Mouse (Mus musculus): Measurements from ENCODE around the gene Ptov1. TPM values are rescaled to one million over a fixed set of nuclear protein-coding genes. Genes with fewer than 3 reads are reported as not detected.

Ptov1 gene
- polyA plus RNA-seq, 1 experiment: 90.1 TPM

DNA sequence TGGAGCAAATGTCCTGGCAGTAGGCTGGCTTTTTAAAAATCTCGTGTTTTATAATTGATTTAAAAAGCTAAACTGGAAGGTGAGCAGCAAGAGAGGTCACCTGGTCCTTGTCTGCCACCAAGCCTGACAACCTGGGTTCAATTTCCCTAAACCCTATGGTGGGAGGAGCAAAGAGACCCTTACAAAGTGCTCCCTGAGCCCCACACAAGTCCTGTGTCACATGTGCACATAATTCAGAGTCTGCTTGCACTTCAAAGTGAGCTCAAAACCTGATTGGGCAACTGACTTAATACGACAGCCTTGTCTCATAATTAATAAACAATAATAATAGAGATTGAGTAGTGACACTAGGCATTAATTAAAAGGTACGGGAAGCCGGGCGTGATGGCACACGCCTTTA is 1.0 kb upstream of the Ptov1 start:
- Histone ChIP-seq H3K27ac (ENCODE audit: insufficient read depth, low read depth, low read length) (no peak overlapping the region), H3K4me3 (ENCODE audit: insufficient read depth, low read length) (no peak overlapping the region), H3K4me1 (ENCODE audit: control insufficient read depth, insufficient read depth, low read length) (peaks cover 23% of the 10 kb centered on the region)
- no peak for TF ChIP-seq CTCF (IDR thresholded peaks at IDR 0.05; ENCODE audit: low read depth, low read length)
- no peak for TF ChIP-seq POLR2A (IDR thresholded peaks at IDR 0.05; ENCODE audit: borderline replicate concordance, low read depth, low read length)

DNA sequence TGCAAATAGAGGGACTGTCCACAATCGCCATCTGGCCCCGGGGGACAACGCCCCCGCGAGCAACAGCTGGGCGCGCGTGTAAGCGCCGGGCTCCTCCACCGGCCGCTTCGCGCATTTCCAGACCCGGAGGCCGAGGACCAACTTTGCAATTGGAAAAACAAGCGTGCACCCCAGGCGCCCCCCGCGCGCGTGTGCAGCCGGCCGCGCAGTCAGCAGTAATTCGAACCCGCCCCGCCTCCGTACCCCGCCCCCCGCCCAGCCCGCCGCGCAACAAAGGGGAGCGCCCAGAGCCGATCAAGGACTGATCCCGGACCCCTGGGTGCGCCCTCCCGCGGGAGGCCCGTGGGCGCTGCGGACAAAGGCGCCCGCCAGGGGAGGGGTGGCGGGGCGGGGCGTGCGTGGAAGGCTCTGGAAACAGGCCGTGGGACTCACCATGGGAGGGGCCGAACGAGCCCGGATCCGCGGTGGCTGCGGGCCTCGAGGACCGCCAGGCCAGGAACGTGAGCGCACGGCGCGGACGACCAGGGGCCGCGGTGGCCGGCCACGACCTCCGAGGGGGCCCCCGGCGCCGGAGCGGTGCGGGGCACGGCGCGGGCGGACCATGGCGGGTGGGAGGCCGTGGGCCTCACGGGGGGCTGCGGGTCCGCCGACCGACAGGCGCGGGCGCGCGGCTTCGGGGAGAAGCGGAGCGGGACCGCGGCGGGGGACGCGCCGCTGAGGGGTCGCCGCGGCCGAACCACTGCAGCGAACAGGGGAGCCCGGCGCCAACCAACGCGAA is 480 bp downstream of the Ptov1 start:
- peaks cover 32% of the 10 kb centered on the region for H3K4me1 ChIP-seq (ENCODE audit: control insufficient read depth, insufficient read depth, low read length)
- peak overlapping the region; percentile 81 for H3K4me3 ChIP-seq (ENCODE audit: insufficient read depth, low read length)
- TF ChIP-seq POLR2A (IDR thresholded peaks at IDR 0.05; ENCODE audit: borderline replicate concordance, low read depth, low read length) (no peak), CTCF (IDR thresholded peaks at IDR 0.05; ENCODE audit: low read depth, low read length) (no peak)
- H3K27ac ChIP-seq (ENCODE audit: insufficient read depth, low read depth, low read length): peak overlapping the region; percentile 64

DNA sequence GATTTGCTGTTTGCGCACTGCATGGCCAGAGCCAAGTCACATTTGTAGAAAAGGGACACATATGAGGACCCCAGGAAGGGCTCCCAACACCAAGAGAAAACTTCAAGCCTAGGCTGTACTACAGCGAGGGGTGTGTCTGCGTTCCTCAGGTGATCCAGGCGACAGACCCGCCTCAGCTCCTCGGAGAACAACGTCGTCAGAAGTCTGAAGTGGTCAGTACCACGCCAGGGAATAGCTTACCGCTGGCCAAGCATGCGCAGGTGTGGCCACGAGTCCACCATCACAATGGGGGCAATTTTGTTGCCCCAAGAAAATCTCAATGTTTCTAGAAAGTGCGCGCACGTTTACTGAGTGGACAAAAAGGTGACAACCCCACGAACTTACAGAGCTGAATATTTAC is 1.1 kb downstream of the Ptov1 start:
- H3K27ac ChIP-seq (ENCODE audit: insufficient read depth, low read depth, low read length): no peak overlapping the region
- H3K4me3 ChIP-seq (ENCODE audit: insufficient read depth, low read length): peak overlapping the region; percentile 81
- H3K4me1 ChIP-seq (ENCODE audit: control insufficient read depth, insufficient read depth, low read length): peaks cover 32% of the 10 kb centered on the region
- no peak for TF ChIP-seq POLR2A (IDR thresholded peaks at IDR 0.05; ENCODE audit: borderline replicate concordance, low read depth, low read length)
- TF ChIP-seq CTCF (IDR thresholded peaks at IDR 0.05; ENCODE audit: low read depth, low read length): no peak

DNA sequence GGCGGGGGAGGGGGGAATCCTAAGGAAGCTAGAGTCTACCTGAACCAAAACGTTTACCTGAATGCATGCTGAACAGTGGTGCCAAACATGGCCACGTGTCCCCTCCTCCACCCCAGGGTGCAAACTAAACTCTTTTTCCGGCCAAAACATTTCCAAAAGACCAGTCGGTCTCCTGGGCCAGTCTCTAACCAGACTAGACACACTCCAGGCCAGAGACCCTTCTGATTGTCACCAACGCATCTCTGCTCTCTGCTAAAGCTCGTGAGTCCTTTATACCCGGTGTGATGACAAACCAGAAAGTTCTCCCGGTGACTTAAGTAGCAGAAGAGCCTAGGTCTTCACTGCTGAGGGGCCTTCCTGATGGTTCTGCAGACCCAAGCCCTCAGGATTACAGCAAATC is 1.8 kb downstream of the Ptov1 start:
- peaks cover 32% of the 10 kb centered on the region for H3K4me1 ChIP-seq (ENCODE audit: control insufficient read depth, insufficient read depth, low read length)
- H3K27ac ChIP-seq (ENCODE audit: insufficient read depth, low read depth, low read length): no peak overlapping the region
- TF ChIP-seq POLR2A (IDR thresholded peaks at IDR 0.05; ENCODE audit: borderline replicate concordance, low read depth, low read length): no peak
- no peak for TF ChIP-seq CTCF (IDR thresholded peaks at IDR 0.05; ENCODE audit: low read depth, low read length)
- H3K4me3 ChIP-seq (ENCODE audit: insufficient read depth, low read length): peak overlapping the region; percentile 81

DNA sequence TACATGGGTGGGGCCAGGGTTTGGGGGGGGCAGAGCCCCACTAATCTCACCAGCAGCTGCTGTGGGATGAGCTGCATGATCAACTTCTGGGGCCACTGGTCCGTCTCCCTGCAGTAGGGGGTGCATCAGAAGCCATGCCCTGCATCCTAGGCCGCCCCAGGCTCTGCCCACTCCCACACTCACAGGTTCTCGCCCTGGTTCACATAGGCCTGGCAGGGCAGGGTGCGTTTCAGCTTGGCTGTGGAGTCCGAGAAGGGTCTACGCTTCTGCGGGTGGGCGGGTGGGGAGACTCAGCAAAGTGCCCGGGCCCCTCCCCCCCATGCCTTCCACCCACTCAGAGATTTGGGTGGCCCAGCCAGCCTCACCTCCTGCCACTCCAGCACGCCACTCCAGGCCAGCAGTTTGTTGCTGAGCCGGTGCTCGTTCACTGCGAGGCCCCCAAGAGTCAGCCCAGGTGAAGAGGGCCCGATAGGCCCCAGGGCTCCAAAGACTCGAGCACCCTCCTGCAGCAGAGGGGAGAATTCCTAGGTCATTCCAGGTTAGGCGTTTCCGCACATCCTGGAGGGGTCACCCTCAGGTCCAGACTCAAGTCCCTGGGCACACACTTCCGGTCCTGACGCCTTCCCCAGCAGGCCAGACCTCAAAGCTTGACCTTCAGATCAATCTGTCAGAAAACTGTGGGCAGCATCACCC is 2.4 kb downstream of the Ptov1 start:
- TF ChIP-seq CTCF (IDR thresholded peaks at IDR 0.05; ENCODE audit: low read depth, low read length): no peak
- no peak for TF ChIP-seq POLR2A (IDR thresholded peaks at IDR 0.05; ENCODE audit: borderline replicate concordance, low read depth, low read length)
- Histone ChIP-seq H3K27ac (ENCODE audit: insufficient read depth, low read depth, low read length) (peak overlapping the region; percentile 85; the same call in 1 of the 2 replicates), H3K4me1 (ENCODE audit: control insufficient read depth, insufficient read depth, low read length) (peaks cover 32% of the 10 kb centered on the region), H3K4me3 (ENCODE audit: insufficient read depth, low read length) (no peak overlapping the region)

DNA sequence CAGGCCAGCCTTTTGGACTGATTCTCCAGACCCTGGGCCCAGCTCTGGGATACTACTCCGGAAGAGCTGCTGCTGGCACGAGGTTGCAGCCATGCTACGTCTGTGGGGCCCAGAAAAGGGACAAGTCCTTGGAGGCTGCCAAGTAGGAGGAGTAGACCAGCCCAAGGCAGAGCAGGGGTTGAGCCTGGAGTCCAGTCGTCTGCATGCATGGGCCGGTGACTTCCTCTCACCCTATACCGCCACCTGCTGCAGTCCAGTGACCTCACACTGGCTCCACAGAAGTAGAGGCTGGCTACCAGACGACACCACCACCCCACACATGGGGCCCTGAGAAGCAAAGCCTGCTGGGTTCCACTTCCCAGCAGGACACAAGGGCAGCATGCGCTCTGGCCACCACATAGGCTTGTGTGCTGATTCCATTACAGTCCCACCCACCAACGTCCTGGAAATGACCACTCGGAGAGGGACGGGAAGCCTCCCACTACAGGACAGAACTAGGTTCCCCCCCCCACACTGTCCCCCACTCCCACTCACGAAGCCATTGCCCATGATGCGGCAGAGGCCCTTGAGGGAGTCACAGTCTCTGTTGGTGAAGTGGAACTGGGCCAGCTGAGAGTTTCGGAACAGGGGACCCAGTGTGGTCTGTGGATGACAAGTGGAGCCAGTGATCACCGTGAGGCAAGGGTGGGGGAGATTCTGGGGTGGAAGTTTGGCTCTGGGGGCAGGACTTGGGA is 3.1 kb downstream of the Ptov1 start:
- TF ChIP-seq CTCF (IDR thresholded peaks at IDR 0.05; ENCODE audit: low read depth, low read length): peak; percentile 14; the same call in 1 of the 2 replicates
- no peak for TF ChIP-seq POLR2A (IDR thresholded peaks at IDR 0.05; ENCODE audit: borderline replicate concordance, low read depth, low read length)
- peak overlapping the region; percentile 85 for H3K27ac ChIP-seq (ENCODE audit: insufficient read depth, low read depth, low read length)
- peak overlapping the region; percentile 29 for H3K4me3 ChIP-seq (ENCODE audit: insufficient read depth, low read length)
- H3K4me1 ChIP-seq (ENCODE audit: control insufficient read depth, insufficient read depth, low read length): peaks cover 32% of the 10 kb centered on the region

DNA sequence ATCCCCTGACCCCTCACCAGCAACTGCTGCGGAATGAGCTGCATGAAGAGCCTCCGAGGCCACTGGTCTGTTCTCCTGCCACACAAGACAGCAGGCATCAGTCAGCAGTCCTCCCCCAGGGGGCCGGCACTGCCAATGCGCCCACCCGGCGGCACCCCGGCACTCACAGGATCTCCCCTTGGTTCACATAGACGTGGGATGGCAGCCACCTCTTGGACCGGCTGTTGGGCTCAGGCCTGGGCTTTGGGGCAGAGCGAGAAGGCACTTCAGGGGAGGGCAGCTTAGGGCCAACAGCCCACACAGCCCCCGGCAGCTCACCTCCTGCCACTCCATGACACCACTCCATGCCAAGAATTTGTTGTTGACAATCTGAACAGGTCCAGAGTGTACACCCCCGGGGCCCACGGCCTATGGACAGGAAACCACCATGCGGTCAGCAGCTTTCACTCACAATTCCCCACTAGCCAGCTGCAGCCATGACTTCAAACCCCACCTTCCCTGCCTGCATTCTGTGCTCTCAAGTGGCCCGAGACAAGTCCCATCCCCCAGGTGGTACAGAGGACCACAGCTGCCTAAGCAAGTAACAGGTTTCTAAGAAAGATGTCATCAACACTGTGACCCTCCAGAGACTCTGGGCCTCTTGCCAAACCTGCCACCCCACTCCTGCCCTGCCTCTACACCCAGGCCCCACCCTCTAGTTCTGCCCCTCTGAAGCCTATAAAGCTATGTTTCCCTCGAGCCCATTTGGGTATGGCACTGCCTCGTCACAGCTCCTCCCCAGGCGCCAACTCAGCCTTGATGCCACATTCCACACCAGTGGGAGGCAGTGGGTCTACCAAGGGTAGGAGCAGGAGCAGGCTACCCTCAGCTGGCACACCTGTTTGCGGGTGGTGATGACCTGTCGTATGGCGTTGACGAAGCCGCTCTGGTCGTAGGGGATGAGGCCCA is 4.7 kb downstream of the Ptov1 start:
- no peak overlapping the region for H3K27ac ChIP-seq (ENCODE audit: insufficient read depth, low read depth, low read length)
- TF ChIP-seq POLR2A (IDR thresholded peaks at IDR 0.05; ENCODE audit: borderline replicate concordance, low read depth, low read length): no peak
- no peak for TF ChIP-seq CTCF (IDR thresholded peaks at IDR 0.05; ENCODE audit: low read depth, low read length)
- peaks cover 30% of the 10 kb centered on the region for H3K4me1 ChIP-seq (ENCODE audit: control insufficient read depth, insufficient read depth, low read length)
- H3K4me3 ChIP-seq (ENCODE audit: insufficient read depth, low read length): no peak overlapping the region

DNA sequence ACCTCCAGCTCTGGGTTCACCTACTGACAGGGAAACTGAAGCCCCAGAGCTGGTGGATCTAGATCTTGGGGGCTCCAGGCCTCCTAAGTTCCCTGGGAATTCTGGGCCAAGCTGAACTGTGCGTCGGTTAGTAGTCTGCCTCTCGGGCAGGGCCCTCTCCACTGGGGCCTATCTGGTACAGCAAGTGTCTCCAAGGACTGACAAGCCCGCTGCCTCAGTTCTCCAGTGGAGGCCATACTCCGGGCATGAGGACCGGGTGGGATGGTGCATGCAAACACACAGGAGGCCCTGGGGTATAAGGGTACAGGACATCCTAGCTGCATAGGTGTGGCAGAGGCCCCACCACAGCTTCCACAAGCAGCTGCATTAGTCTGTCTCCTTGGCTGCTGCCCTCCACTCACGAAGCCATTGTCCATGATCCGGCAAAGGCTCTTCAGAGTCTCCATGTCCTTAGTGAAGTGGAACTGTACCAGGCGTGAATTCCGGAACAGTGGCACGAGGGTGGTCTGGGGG is 5.5 kb downstream of the Ptov1 start:
- no peak for TF ChIP-seq CTCF (IDR thresholded peaks at IDR 0.05; ENCODE audit: low read depth, low read length)
- no peak for TF ChIP-seq POLR2A (IDR thresholded peaks at IDR 0.05; ENCODE audit: borderline replicate concordance, low read depth, low read length)
- no peak overlapping the region for H3K4me3 ChIP-seq (ENCODE audit: insufficient read depth, low read length)
- peaks cover 30% of the 10 kb centered on the region for H3K4me1 ChIP-seq (ENCODE audit: control insufficient read depth, insufficient read depth, low read length)
- H3K27ac ChIP-seq (ENCODE audit: insufficient read depth, low read depth, low read length): no peak overlapping the region

DNA sequence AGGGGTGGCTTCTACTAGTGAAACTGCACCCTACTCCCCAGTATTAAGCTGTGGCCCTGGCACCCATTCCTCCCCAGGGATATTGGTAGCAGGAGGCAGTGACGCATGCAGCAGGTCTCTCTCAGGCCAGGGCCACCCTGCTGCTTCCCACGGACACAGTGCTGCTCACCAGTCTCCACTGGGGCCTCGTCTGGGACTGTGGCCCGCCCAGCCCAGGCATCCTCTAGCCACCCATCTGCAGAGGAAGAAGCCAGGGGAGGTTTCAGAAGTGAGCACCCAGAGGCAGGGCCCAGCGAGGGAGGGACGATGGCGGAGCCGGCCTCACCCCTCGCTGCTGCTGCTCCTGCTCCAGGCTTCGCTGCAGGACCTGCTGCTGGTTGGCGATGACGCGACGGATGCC is 6.4 kb downstream of the Ptov1 start:
- TF ChIP-seq CTCF (IDR thresholded peaks at IDR 0.05; ENCODE audit: low read depth, low read length) (no peak), POLR2A (IDR thresholded peaks at IDR 0.05; ENCODE audit: borderline replicate concordance, low read depth, low read length) (no peak)
- Histone ChIP-seq H3K4me1 (ENCODE audit: control insufficient read depth, insufficient read depth, low read length) (peaks cover 33% of the 10 kb centered on the region), H3K4me3 (ENCODE audit: insufficient read depth, low read length) (no peak overlapping the region), H3K27ac (ENCODE audit: insufficient read depth, low read depth, low read length) (no peak overlapping the region)

Data from bone marrow macrophage, adult 2 months (primary cell).